Mouse (Mus musculus): ENCODE results near the gene Gm9944. TPM values are rescaled to one million over a fixed set of nuclear protein-coding genes. Genes with fewer than 3 reads are reported as not detected.

The Gm9944 gene
- polyA plus RNA-seq (2014; fragmentation: Nextera tagmentation; extraction: Ambion mirVana) = not detected in 2 replicates

GRCm38 (mm10) chr4:144453217-144453616 is at the start of gene Gm9944:
Gene Gm9944 (minus strand): TSS chr4:144453317.
- no peaks in the 10 kb centered on the region for H3K4me1 ChIP-seq (ENCODE audit: control insufficient read depth, insufficient read depth, low read length)
- ATAC-seq (replicated peaks; ENCODE audit: insufficient number of reproducible peaks, low FRiP score, low TSS enrichment, low read depth) = no peak
- WGBS = 67% methylated on average over 2 of the region's 2 CpGs

GRCm38 (mm10) chr4:144493331-144493730 is 40.2 kb upstream of the Gm9944 start:
- Histone ChIP-seq H3K36me3 (replicated peaks; ENCODE audit: control insufficient read depth, insufficient read depth, low read depth, low read length) (no peaks in the 10 kb centered on the region), H3K9me3 (replicated peaks; ENCODE audit: control insufficient read depth, low read length) (no peaks in the 10 kb centered on the region), H3K27me3 (ENCODE audit: control insufficient read depth, insufficient read depth, low read length) (no peaks in the 10 kb centered on the region), H3K4me2 (ENCODE audit: low read depth, low read length) (no peak overlapping the region), H3K4me3 (ENCODE audit: low read depth, low read length) (no peak overlapping the region), H3K4me1 (ENCODE audit: control insufficient read depth, insufficient read depth, low read length) (no peaks in the 10 kb centered on the region), H3K9ac (replicated peaks; ENCODE audit: low read length) (no peak overlapping the region), H3K27ac (replicated peaks; ENCODE audit: low read depth, low read length) (no peak overlapping the region)
- no peak for ATAC-seq (replicated peaks; ENCODE audit: insufficient number of reproducible peaks, low FRiP score, low TSS enrichment, low read depth)
- DNase-seq (ENCODE audit: low spot score) = no peak

More at GRCm38 (mm10) chr4:144453217-144453616, at the start of gene Gm9944:
- no peaks in the 10 kb centered on the region for H3K27me3 ChIP-seq (ENCODE audit: control insufficient read depth, insufficient read depth, low read length)
- no peak within 1 kb of the TSS for H3K4me2 ChIP-seq (ENCODE audit: low read depth, low read length)
- no peak for DNase-seq (ENCODE audit: low spot score)
- H3K27ac ChIP-seq (replicated peaks; ENCODE audit: low read depth, low read length) = no peak within 1 kb of the TSS
- no peak within 1 kb of the TSS for H3K4me3 ChIP-seq (ENCODE audit: low read depth, low read length)
- H3K9ac ChIP-seq (replicated peaks; ENCODE audit: low read length) = no peak within 1 kb of the TSS
- H3K36me3 ChIP-seq (replicated peaks; ENCODE audit: control insufficient read depth, insufficient read depth, low read depth, low read length) = no peaks in the 10 kb centered on the region
- no peaks in the 10 kb centered on the region for H3K9me3 ChIP-seq (replicated peaks; ENCODE audit: control insufficient read depth, low read length)

- ATAC-seq (replicated peaks; ENCODE audit: insufficient number of reproducible peaks, low FRiP score, low TSS enrichment, low read depth) = no peak
- WGBS = 62% methylated on average over 1 of the region's 1 CpGs
- no peak for DNase-seq (ENCODE audit: low spot score)
- no peaks in the 10 kb centered on the region for H3K36me3 ChIP-seq (replicated peaks; ENCODE audit: control insufficient read depth, insufficient read depth, low read depth, low read length)
- H3K4me1 ChIP-seq (ENCODE audit: control insufficient read depth, insufficient read depth, low read length) = no peaks in the 10 kb centered on the region
- no peak overlapping the region for H3K27ac ChIP-seq (replicated peaks; ENCODE audit: low read depth, low read length)
- H3K27me3 ChIP-seq (ENCODE audit: control insufficient read depth, insufficient read depth, low read length) = no peaks in the 10 kb centered on the region
- H3K9me3 ChIP-seq (replicated peaks; ENCODE audit: control insufficient read depth, low read length) = no peaks in the 10 kb centered on the region; the same call in 1 of the 2 replicates
- H3K4me3 ChIP-seq (ENCODE audit: low read depth, low read length) = no peak overlapping the region
- no peak overlapping the region for H3K9ac ChIP-seq (replicated peaks; ENCODE audit: low read length)
- H3K4me2 ChIP-seq (ENCODE audit: low read depth, low read length) = no peak overlapping the region
Measured at GRCm38 (mm10) chr4:144468091-144468490, 15.0 kb upstream of the Gm9944 start.

DNA sequence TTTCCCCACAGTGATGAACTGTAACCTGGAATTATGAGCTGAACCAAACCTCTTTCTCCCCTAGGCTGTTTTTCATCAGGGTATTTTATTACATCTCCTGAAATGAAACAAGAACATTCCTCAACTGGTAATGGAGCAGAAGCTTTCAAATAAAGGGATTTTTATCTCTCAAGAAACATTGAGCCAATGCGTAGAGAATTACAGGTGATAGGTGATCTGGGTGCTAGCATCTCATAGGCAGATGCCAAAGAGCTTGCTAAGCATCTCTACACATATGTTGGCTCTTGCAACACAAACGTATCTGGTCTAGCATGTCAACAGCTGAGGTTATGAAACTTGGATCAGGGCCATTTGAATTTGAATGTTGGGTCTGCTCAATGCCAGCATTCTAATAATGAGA is 12.1 kb upstream of the Gm9944 start:
- no peak for DNase-seq (ENCODE audit: low spot score)
- no peak overlapping the region for H3K4me3 ChIP-seq (ENCODE audit: low read depth, low read length)
- H3K4me1 ChIP-seq (ENCODE audit: control insufficient read depth, insufficient read depth, low read length) = no peaks in the 10 kb centered on the region
- ATAC-seq (replicated peaks; ENCODE audit: insufficient number of reproducible peaks, low FRiP score, low TSS enrichment, low read depth) = no peak
- H3K27ac ChIP-seq (replicated peaks; ENCODE audit: low read depth, low read length) = no peak overlapping the region
- 80% methylated on average over 2 of the region's 2 CpGs for WGBS
- no peaks in the 10 kb centered on the region for H3K27me3 ChIP-seq (ENCODE audit: control insufficient read depth, insufficient read depth, low read length)
- no peaks in the 10 kb centered on the region for H3K36me3 ChIP-seq (replicated peaks; ENCODE audit: control insufficient read depth, insufficient read depth, low read depth, low read length)
- H3K9ac ChIP-seq (replicated peaks; ENCODE audit: low read length) = no peak overlapping the region
- H3K4me2 ChIP-seq (ENCODE audit: low read depth, low read length) = no peak overlapping the region
- no peaks in the 10 kb centered on the region; the same call in 1 of the 2 replicates for H3K9me3 ChIP-seq (replicated peaks; ENCODE audit: control insufficient read depth, low read length)

GRCm38 (mm10) chr4:144463656-144464055 is 10.5 kb upstream of the Gm9944 start, which contains the start of gene Aadacl3:
Gene Aadacl3 (minus strand): TSS chr4:144463756.
- Histone ChIP-seq H3K9me3 (replicated peaks; ENCODE audit: control insufficient read depth, low read length) (no peaks in the 10 kb centered on the region; the same call in 1 of the 2 replicates), H3K4me2 (ENCODE audit: low read depth, low read length) (no peak within 1 kb of the TSS), H3K36me3 (replicated peaks; ENCODE audit: control insufficient read depth, insufficient read depth, low read depth, low read length) (no peaks in the 10 kb centered on the region), H3K27me3 (ENCODE audit: control insufficient read depth, insufficient read depth, low read length) (no peaks in the 10 kb centered on the region), H3K27ac (replicated peaks; ENCODE audit: low read depth, low read length) (no peak within 1 kb of the TSS), H3K4me1 (ENCODE audit: control insufficient read depth, insufficient read depth, low read length) (no peaks in the 10 kb centered on the region), H3K9ac (replicated peaks; ENCODE audit: low read length) (no peak within 1 kb of the TSS), H3K4me3 (ENCODE audit: low read depth, low read length) (no peak within 1 kb of the TSS)
- 72% methylated on average over 3 of the region's 3 CpGs for WGBS
- no peak for DNase-seq (ENCODE audit: low spot score)
- no peak for ATAC-seq (replicated peaks; ENCODE audit: insufficient number of reproducible peaks, low FRiP score, low TSS enrichment, low read depth)

- no peak for ATAC-seq (replicated peaks; ENCODE audit: insufficient number of reproducible peaks, low FRiP score, low TSS enrichment, low read depth)
- Histone ChIP-seq H3K27me3 (ENCODE audit: control insufficient read depth, insufficient read depth, low read length) (no peaks in the 10 kb centered on the region), H3K27ac (replicated peaks; ENCODE audit: low read depth, low read length) (no peak overlapping the region), H3K4me1 (ENCODE audit: control insufficient read depth, insufficient read depth, low read length) (no peaks in the 10 kb centered on the region), H3K36me3 (replicated peaks; ENCODE audit: control insufficient read depth, insufficient read depth, low read depth, low read length) (no peaks in the 10 kb centered on the region), H3K4me2 (ENCODE audit: low read depth, low read length) (no peak overlapping the region), H3K9me3 (replicated peaks; ENCODE audit: control insufficient read depth, low read length) (no peaks in the 10 kb centered on the region), H3K4me3 (ENCODE audit: low read depth, low read length) (no peak overlapping the region), H3K9ac (replicated peaks; ENCODE audit: low read length) (no peak overlapping the region)
- DNase-seq (ENCODE audit: low spot score) = peak; percentile 4
- 83% methylated on average over 2 of the region's 2 CpGs for WGBS
Measured at GRCm38 (mm10) chr4:144448546-144448945, 4.6 kb downstream of the Gm9944 start.

DNA sequence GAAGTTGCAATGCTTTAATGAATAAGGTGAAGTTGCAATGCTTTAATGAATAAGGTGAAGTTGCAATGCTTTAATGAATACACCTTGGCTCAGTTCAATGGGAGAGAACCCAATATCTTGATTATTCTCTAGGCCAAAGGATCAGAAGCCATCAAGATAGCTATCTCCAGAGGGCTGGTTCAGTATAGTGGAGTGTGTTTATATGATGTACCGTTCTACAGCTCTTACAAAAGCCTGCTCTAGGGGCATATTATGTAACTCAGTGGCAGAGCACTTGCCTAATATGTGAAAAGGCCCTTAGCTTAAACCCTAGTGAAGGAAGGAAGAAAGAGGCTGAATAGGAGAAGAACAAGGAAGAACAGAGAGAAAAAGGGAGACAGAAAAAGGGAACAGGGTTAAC is 11.5 kb downstream of the Gm9944 start:
- H3K9me3 ChIP-seq (replicated peaks; ENCODE audit: control insufficient read depth, low read length) = no peaks in the 10 kb centered on the region

DNA sequence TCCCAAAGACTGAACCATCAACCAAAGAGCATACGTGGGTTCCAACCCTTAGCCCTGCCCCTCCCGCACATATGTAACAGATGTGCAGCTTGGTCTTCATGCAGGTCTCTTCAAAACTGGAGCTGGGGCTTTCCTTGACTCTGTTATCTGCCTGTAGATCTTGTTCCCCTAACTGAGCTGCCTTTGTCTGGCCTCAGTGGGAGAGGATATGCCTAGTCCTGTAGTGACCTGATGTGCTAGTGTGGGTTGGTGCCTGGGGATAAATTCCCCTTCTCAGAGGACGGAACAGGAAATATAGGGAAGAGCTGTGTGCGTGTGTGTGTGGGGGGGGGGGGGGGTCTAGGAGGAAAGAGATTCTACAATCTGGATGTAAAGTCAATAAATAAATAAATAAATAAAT is 12.0 kb downstream of the Gm9944 start:
- no peak overlapping the region for H3K4me3 ChIP-seq (ENCODE audit: low read depth, low read length)
- H3K36me3 ChIP-seq (replicated peaks; ENCODE audit: control insufficient read depth, insufficient read depth, low read depth, low read length) = no peaks in the 10 kb centered on the region
- H3K4me2 ChIP-seq (ENCODE audit: low read depth, low read length) = no peak overlapping the region
- H3K9me3 ChIP-seq (replicated peaks; ENCODE audit: control insufficient read depth, low read length) = no peaks in the 10 kb centered on the region
- H3K27ac ChIP-seq (replicated peaks; ENCODE audit: low read depth, low read length) = no peak overlapping the region
- no peaks in the 10 kb centered on the region for H3K4me1 ChIP-seq (ENCODE audit: control insufficient read depth, insufficient read depth, low read length)
- DNase-seq (ENCODE audit: low spot score) = no peak
- WGBS = 73% methylated on average over 4 of the region's 4 CpGs
- H3K27me3 ChIP-seq (ENCODE audit: control insufficient read depth, insufficient read depth, low read length) = no peaks in the 10 kb centered on the region
- no peak overlapping the region for H3K9ac ChIP-seq (replicated peaks; ENCODE audit: low read length)
- 0 out of 2 replicates have a peak, but pooled peaks have one; percentile 34 for ATAC-seq (replicated peaks; ENCODE audit: insufficient number of reproducible peaks, low FRiP score, low TSS enrichment, low read depth)

More for the DNA sequence above, 11.5 kb downstream of the Gm9944 start:
- no peaks in the 10 kb centered on the region for H3K4me1 ChIP-seq (ENCODE audit: control insufficient read depth, insufficient read depth, low read length)
- 82% methylated on average over 1 of the region's 1 CpGs for WGBS
- H3K4me3 ChIP-seq (ENCODE audit: low read depth, low read length) = no peak overlapping the region
- no peak overlapping the region for H3K9ac ChIP-seq (replicated peaks; ENCODE audit: low read length)
- no peak for ATAC-seq (replicated peaks; ENCODE audit: insufficient number of reproducible peaks, low FRiP score, low TSS enrichment, low read depth)
- no peaks in the 10 kb centered on the region for H3K27me3 ChIP-seq (ENCODE audit: control insufficient read depth, insufficient read depth, low read length)
- H3K36me3 ChIP-seq (replicated peaks; ENCODE audit: control insufficient read depth, insufficient read depth, low read depth, low read length) = no peaks in the 10 kb centered on the region
- H3K4me2 ChIP-seq (ENCODE audit: low read depth, low read length) = no peak overlapping the region
- no peak overlapping the region for H3K27ac ChIP-seq (replicated peaks; ENCODE audit: low read depth, low read length)
- no peak for DNase-seq (ENCODE audit: low spot score)

Measured in embryonic facial prominence, embryonic 11.5 days (tissue).